Mouse (Mus musculus) embryonic facial prominence, embryonic 14.5 days (tissue): Measurements from ENCODE around the gene Pip5k1b. TPM values are rescaled to one million over a fixed set of nuclear protein-coding genes. Genes with fewer than 3 reads are reported as not detected.

Source experiments
- ATAC-seq: fragments of 200-750 bp; cut with Nextera tagmentation; 2 replicates; pipeline ENCODE4 v1.8.0; 2017; ENCODE audit warnings: low read depth, moderate number of reproducible peaks, moderate TSS enrichment
- DNase-seq: peaks from one replicate; pipeline ENCODE4 v3.0.0-alpha.2; 2015; ENCODE audit warnings: low spot score
- H3K27ac ChIP-seq: fragments of 300-500 bp; sonication (generic); replicated peaks from 2 replicates; pipeline ENCODE4 v1.5.1; 2014; ENCODE audit warnings: low read depth, mild to moderate bottlenecking, low read length, moderate library complexity
- H3K27me3 ChIP-seq: fragments of 300-500 bp; sonication (generic); replicated peaks from 2 replicates; pipeline ENCODE4 v1.6.1; 2014; ENCODE audit warnings: low read length; ENCODE audit not compliant: control insufficient read depth, insufficient read depth
- H3K36me3 ChIP-seq: fragments of 300-500 bp; sonication (generic); 2 replicates; pipeline ENCODE4 v1.6.1; 2014; ENCODE audit warnings: low read length, mixed read lengths; ENCODE audit not compliant: control insufficient read depth, insufficient read depth
- H3K4me1 ChIP-seq: fragments of 300-500 bp; sonication (generic); 2 replicates; pipeline ENCODE4 v1.6.1; 2014; ENCODE audit warnings: antibody characterized with exemption, low read length; ENCODE audit not compliant: control insufficient read depth, insufficient read depth
- H3K4me2 ChIP-seq: fragments of 300-500 bp; sonication (generic); 2 replicates; pipeline ENCODE4 v1.6.1; 2014; ENCODE audit warnings: low read depth, mild to moderate bottlenecking, low read length, moderate library complexity, mixed read lengths
- H3K4me3 ChIP-seq: fragments of 300-500 bp; sonication (generic); 2 replicates; pipeline ENCODE4 v1.5.1; 2014; ENCODE audit warnings: low read depth, mild to moderate bottlenecking, low read length
- H3K9ac ChIP-seq: fragments of 300-500 bp; sonication (generic); 2 replicates; pipeline ENCODE4 v1.6.1; 2014; ENCODE audit warnings: low read depth, mild to moderate bottlenecking, low read length, moderate library complexity, mixed read lengths
- H3K9me3 ChIP-seq: fragments of 300-500 bp; sonication (generic); 2 replicates; pipeline ENCODE4 v1.6.1; 2016; ENCODE audit warnings: low read length; ENCODE audit not compliant: control insufficient read depth
- WGBS: fragments of 180-500 bp; shearing (Covaris S2); extraction: QIAGEN DNeasy Blood & Tissue Kit; methylation state at CpG from one replicate; pipeline ENCODE4 v1.1.7; 2014; 5-methylcytosine and 5-hydroxymethylcytosine counted together
- polyA plus RNA-seq: library from polyadenylated mRNA; unstranded; fragments of >200 nt; fragmentation: Nextera tagmentation; extraction: Ambion mirVana; gene quantifications from 2 replicates; pipeline ENCODE4 v1.2.1, GENCODE M21; 2014

Gene Pip5k1b
- polyA plus RNA-seq, 1 experiment from 2014 or later = 1.6 TPM

DNA sequence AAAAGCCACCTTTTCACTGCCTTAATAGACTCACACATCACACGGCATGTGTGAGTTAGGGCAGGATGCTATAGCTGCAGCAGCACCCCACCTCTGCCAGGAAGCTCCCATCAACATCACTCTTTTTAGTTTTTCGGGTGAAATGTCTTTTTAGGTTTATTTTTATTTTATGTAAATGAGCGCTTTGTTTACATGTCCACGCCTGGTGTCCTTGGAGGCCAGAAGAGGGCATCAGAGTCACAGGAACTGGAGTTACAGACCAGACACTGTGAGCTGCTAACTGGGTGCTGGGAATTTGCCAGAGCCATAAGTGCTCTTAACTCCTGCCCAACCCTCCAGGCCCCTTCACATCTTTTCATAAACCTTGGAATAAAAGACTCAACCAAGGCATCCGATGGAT is 249.3 kb downstream of the Pip5k1b start:
- H3K36me3 ChIP-seq = no peaks in the 10 kb centered on the region
- no peaks in the 10 kb centered on the region for H3K9me3 ChIP-seq
- ATAC-seq = no peak
- H3K27me3 ChIP-seq = no peaks in the 10 kb centered on the region
- no peak overlapping the region for H3K4me2 ChIP-seq
- H3K9ac ChIP-seq = no peak overlapping the region
- peaks cover 11% of the 10 kb centered on the region for H3K4me1 ChIP-seq
- H3K4me3 ChIP-seq = no peak overlapping the region
- no peak overlapping the region for H3K27ac ChIP-seq
- 87% methylated on average over 5 of the region's 5 CpGs for WGBS
- no peak for DNase-seq

DNA sequence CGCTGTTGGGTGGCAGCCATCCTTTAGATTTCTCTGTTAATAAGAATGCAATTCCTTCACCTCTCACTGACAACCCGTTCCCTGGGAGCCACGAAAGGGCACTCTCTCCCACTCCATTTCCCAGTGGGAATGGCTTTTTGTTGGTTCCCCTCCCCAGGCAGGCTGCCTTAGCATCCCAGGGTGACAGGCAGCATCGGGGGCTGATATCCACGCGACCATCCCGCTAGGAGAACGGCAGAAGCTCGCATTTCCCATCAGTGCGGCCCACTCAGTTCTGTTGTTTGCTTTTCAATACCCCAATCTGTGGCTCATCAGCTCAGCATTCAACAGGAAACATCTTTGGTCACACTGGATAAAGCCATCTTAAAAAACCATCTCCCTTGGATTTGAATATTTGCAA is 253.5 kb downstream of the Pip5k1b start:
- Histone ChIP-seq H3K4me2 (no peak overlapping the region), H3K36me3 (no peaks in the 10 kb centered on the region), H3K4me1 (no peaks in the 10 kb centered on the region), H3K9ac (no peak overlapping the region), H3K9me3 (no peaks in the 10 kb centered on the region), H3K27me3 (no peaks in the 10 kb centered on the region), H3K4me3 (no peak overlapping the region), H3K27ac (no peak overlapping the region)
- ATAC-seq (no peak), DNase-seq (no peak)
- 57% methylated on average over 10 of the region's 10 CpGs for WGBS

DNA sequence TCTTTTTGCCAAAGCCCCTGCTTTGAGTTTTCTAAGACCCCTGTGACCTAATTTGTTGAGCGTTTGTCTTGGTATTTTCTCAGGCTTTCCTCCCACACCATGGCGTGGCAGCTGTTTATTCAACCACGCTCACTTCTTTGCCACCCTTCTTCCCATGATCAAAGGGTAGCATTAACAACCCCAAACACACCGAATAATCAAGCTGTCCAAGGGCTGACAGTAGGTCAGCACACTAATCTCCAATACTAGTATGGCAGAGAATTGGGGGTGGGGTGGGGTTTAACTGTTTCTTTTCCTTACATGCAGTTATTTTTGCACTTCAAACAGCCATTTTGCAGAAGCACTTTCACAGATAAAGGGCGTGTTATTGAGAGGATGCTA is 253.9 kb downstream of the Pip5k1b start:
- Histone ChIP-seq H3K27ac (no peak overlapping the region), H3K9me3 (no peaks in the 10 kb centered on the region), H3K4me3 (no peak overlapping the region), H3K9ac (no peak overlapping the region), H3K36me3 (no peaks in the 10 kb centered on the region), H3K27me3 (no peaks in the 10 kb centered on the region), H3K4me1 (no peaks in the 10 kb centered on the region), H3K4me2 (no peak overlapping the region)
- 26% methylated on average over 5 of the region's 5 CpGs for WGBS
- DNase-seq (no peak), ATAC-seq (no peak)

DNA sequence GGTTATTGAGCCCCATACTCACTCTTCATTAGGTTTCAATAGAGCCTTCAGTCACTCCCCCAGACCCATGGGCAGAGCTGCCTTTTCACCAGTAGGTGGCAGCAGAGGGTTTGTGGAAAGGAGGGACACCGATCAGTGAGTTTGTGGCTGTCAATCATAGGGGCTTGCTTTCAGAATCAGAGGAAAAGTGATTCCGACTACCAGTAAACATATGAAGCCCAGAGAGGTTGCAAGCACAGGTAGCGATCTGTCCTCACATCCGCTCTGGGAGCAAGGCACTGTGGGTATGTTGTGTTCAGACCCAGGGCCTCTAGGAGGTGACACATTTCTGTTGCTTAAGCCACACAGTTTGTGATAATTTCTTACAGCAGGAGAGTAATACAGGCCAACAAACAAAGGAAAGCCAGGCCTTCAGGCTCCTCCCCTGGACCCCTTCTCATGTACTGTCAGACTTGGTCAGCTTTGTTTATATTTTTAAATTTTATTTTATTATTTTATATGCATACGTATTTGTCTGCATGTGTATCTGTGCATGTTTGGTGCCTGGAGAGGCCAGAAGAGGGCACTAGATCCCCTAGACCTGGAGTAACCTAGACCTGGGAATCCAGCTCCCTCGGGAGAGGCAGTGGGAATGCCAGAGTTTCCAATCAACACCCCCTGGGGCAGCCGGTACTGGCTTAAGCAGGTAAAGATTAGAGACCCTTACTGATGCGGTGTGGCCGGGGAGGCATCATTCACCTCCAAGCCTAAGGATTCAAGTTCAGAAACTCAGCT is 254.5 kb downstream of the Pip5k1b start:
- DNase-seq (peak; percentile 90), ATAC-seq (peak; percentile 90)
- WGBS = 7% methylated on average over 9 of the region's 9 CpGs
- Histone ChIP-seq H3K9me3 (no peaks in the 10 kb centered on the region), H3K4me1 (no peaks in the 10 kb centered on the region), H3K4me2 (peak overlapping the region; percentile 42), H3K4me3 (peak overlapping the region; percentile 17), H3K9ac (no peak overlapping the region), H3K36me3 (no peaks in the 10 kb centered on the region), H3K27me3 (no peaks in the 10 kb centered on the region), H3K27ac (no peak overlapping the region)

DNA sequence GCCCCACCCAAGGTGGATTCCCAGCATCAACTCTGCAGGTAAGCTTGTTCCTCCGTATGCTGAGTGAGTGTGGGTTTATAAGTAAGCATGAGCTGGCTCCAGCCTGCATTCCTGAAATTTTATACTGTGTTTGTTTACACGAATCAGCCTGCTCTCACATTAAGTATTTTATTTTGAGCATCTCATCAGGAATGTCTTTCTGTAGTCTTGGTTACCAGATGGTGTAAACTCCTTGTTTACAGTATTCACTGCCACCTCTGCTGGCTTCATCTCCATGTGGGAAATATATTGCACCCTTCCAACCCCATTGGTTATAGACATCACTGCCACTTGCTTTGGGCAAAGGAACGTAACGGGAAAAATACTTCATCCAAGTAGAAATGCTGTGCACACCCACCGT is 262.1 kb downstream of the Pip5k1b start:
- DNase-seq = no peak
- Histone ChIP-seq H3K27ac (no peak overlapping the region), H3K9me3 (no peaks in the 10 kb centered on the region), H3K4me2 (no peak overlapping the region), H3K4me1 (no peaks in the 10 kb centered on the region), H3K27me3 (no peaks in the 10 kb centered on the region), H3K4me3 (no peak overlapping the region), H3K9ac (no peak overlapping the region), H3K36me3 (no peaks in the 10 kb centered on the region)
- WGBS = 60% methylated on average over 5 of the region's 5 CpGs
- no peak for ATAC-seq

DNA sequence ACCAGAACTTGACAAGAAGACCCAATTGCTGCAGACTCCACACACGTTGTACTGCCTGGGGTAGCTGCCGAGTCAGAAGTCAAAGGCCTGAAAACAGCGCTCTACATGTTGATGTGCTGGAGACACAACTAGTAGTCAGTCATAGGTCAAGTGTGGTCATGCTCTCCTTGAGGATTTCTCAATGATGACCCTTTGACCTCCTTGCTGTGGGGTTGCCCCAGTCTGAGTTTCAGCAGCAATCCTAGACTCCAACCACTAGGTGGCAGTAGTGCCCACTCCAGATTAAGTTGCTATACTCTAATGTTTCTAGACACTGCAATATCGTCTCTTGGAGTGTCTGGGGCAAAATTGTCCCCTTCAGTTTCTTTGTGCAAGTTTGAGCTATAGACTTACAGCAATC is 271.5 kb downstream of the Pip5k1b start:
- no peaks in the 10 kb centered on the region for H3K4me1 ChIP-seq
- no peak overlapping the region for H3K4me3 ChIP-seq
- H3K27me3 ChIP-seq = no peaks in the 10 kb centered on the region
- H3K36me3 ChIP-seq = no peaks in the 10 kb centered on the region
- no peak overlapping the region for H3K4me2 ChIP-seq
- WGBS = 46% methylated on average over 4 of the region's 4 CpGs
- no peak overlapping the region for H3K9ac ChIP-seq
- H3K9me3 ChIP-seq = no peaks in the 10 kb centered on the region
- DNase-seq (no peak), ATAC-seq (no peak)
- no peak overlapping the region for H3K27ac ChIP-seq

DNA sequence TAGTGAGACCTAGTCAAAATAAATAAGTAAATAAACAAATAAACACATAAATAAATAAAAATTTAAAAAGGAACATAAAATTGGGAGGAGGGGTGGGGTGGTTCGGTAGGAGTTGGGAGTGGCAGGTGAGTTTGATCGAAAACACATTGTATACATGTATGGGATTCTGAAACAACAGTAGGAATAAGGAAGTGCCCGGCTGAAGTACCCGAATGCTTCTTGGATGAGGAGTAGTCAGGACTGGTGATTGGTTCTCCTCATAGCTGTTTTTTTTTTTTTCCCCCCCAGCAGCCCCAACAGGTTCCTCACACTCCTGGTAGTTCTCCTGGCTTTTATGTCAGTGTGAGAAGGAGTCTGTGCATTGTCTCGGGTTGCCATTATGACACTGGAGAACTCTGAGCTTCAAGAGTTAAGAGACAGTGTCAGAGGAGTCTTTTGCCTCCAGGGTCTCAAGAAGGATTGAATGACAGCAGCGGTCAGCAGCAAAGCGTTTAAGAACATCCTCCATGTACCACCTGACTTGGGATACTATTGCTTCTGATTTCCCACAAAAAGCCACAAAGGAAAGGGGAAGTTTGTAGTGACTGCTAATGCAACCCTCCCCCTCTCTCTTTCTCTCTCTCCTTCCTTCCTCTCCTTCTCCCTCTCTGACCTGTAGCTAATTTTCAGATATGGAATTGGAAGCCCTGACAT is 274.2 kb downstream of the Pip5k1b start:
- Histone ChIP-seq H3K9ac (no peak overlapping the region), H3K4me1 (no peaks in the 10 kb centered on the region), H3K4me2 (peak overlapping the region; percentile 86), H3K4me3 (no peak overlapping the region), H3K27ac (no peak overlapping the region), H3K36me3 (no peaks in the 10 kb centered on the region), H3K9me3 (no peaks in the 10 kb centered on the region), H3K27me3 (no peaks in the 10 kb centered on the region)
- DNase-seq = no peak
- no peak for ATAC-seq
- 49% methylated on average over 7 of the region's 7 CpGs for WGBS

DNA sequence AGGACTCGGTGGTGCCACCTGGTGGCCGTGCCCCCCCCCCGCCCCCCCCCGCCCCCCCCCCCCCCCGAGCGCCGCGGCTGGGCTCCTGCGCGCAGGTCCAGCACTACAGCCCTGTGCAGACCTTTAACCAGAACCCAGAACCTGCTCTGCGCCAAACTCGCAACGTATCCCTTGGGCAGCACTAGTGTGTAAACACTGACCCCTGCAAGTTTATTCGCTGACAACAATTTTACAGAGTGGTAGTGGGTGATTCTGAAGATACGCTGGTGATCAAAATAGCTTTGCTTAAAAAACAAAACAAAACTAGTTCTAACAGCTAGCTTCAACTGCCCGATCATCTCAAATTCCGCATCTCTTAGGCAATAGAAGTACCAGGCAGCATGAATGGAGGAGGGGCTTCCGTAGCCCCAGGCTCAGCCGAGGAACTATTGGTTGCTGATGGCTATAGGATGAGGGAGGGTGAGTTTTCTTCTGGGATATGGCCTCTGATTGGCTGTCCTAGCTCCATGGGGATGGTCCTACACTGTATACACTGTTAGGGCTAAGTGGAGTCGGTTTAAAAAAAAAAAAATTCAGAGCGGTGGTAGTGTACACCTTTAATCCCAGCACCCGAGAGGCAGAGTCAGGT is 275.0 kb downstream of the Pip5k1b start, which contains the start of gene Fxn:
TSS of gene Fxn (minus strand) at position 5 of the 628 bp plus-strand sequence.
- no peaks in the 10 kb centered on the region for H3K9me3 ChIP-seq
- peak within 1 kb of the TSS; percentile 86 for H3K4me2 ChIP-seq
- DNase-seq (peak; percentile 94), ATAC-seq (peak; percentile 95)
- H3K9ac ChIP-seq = peak within 1 kb of the TSS; percentile 84
- peak within 1 kb of the TSS; percentile 70 for H3K4me3 ChIP-seq
- WGBS = under 1% methylated on average over 13 of the region's 22 CpGs
- no peaks in the 10 kb centered on the region for H3K4me1 ChIP-seq
- H3K27me3 ChIP-seq = no peaks in the 10 kb centered on the region
- H3K27ac ChIP-seq = peak within 1 kb of the TSS; percentile 90
- no peaks in the 10 kb centered on the region for H3K36me3 ChIP-seq
